Mouse (Mus musculus) forebrain, embryonic 14.5 days (tissue): ENCODE data around the gene Cyp4a32. TPM values are rescaled to one million over a fixed set of nuclear protein-coding genes. Genes with fewer than 3 reads are reported as not detected.

Experiments used
- polyA plus RNA-seq: library from polyadenylated mRNA; unstranded; fragments of >200 nt; fragmentation: Nextera tagmentation; extraction: Ambion mirVana; gene quantifications from 2 replicates; pipeline ENCODE4 v1.2.1, GENCODE M21; 2014

Gene Cyp4a32
- polyA plus RNA-seq, 1 experiment from 2014 or later, result not detected

Other genes with a start within 250 kb of the Cyp4a32 start
- not detected in 2 replicates for gene Cyp4a12b, start 189.3 kb upstream of the Cyp4a32 start, polyA plus RNA-seq
- gene Cyp4a30b, start 148.4 kb upstream of the Cyp4a32 start, polyA plus RNA-seq, result not detected in 2 replicates
- gene Cyp4a14, start 104.8 kb upstream of the Cyp4a32 start, polyA plus RNA-seq, result not detected in 2 replicates
- not detected in 2 replicates for gene Cyp4a10, start 82.7 kb upstream of the Cyp4a32 start, polyA plus RNA-seq
- gene Cyp4a31, start 37.3 kb upstream of the Cyp4a32 start, polyA plus RNA-seq, result not detected in 2 replicates
- gene Cyp4b1, start 46.8 kb downstream of the Cyp4a32 start, polyA plus RNA-seq, result 0.33 TPM in 2 replicates
- 17.7 and 23.4 TPM in 2 replicates for gene Efcab14, start 136.8 kb downstream of the Cyp4a32 start, polyA plus RNA-seq
- not detected in 2 replicates for gene Tex38, start 180.0 kb downstream of the Cyp4a32 start, polyA plus RNA-seq
- gene Atpaf1, start 183.8 kb downstream of the Cyp4a32 start, polyA plus RNA-seq, result 30.1 and 36.2 TPM in 2 replicates
- 3.1 and 3.9 TPM in 2 replicates for gene Mob3c, start 227.1 kb downstream of the Cyp4a32 start, polyA plus RNA-seq
- gene Mknk1, start 238.2 kb downstream of the Cyp4a32 start, polyA plus RNA-seq, result 19.6 and 20.0 TPM in 2 replicates